Mouse (Mus musculus) spleen, adult 12 weeks (tissue): ENCODE data around the gene Ppfia1.

ENCODE experiments used
- DNase-seq: peaks from one replicate; pipeline ENCODE4 v3.0.0; 2022; ENCODE audit warnings: low spot score

The Ppfia1 gene

GRCm38 (mm10) chr7:144553237-144554122 lies at the start of gene Ppfia1:
Ppfia1 (minus strand) TSS chr7:144553729.
- peak; percentile 98 for DNase-seq

GRCm38 (mm10) chr7:144600333-144600900 lies 46.9 kb upstream of the Ppfia1 start:
- no peak for DNase-seq

- no peak for DNase-seq
Observed at GRCm38 (mm10) chr7:144589508-144589907, 36.0 kb upstream of the Ppfia1 start.

- DNase-seq = no peak
Observed at GRCm38 (mm10) chr7:144587291-144587690, 33.8 kb upstream of the Ppfia1 start.

GRCm38 (mm10) chr7:144585648-144586047 lies 32.1 kb upstream of the Ppfia1 start:
- DNase-seq = peak; percentile 11

GRCm38 (mm10) chr7:144583619-144584018 lies 30.1 kb upstream of the Ppfia1 start:
- peak; percentile 15 for DNase-seq

- DNase-seq = peak; percentile 82
Observed at GRCm38 (mm10) chr7:144582284-144582980, 28.9 kb upstream of the Ppfia1 start, which contains the start of gene Fadd. Fadd (minus strand) TSS chr7:144582463.

- peak; percentile 61 for DNase-seq
Observed at GRCm38 (mm10) chr7:144581559-144582283, 28.2 kb upstream of the Ppfia1 start.

- DNase-seq = no peak
Observed at GRCm38 (mm10) chr7:144577876-144578275, 24.3 kb upstream of the Ppfia1 start.

- no peak for DNase-seq
Observed at GRCm38 (mm10) chr7:144572234-144572633, 18.7 kb upstream of the Ppfia1 start.

- DNase-seq = no peak
Observed at GRCm38 (mm10) chr7:144571598-144571997, 18.1 kb upstream of the Ppfia1 start.

GRCm38 (mm10) chr7:144569428-144569827 lies 15.9 kb upstream of the Ppfia1 start:
- DNase-seq = no peak

- DNase-seq = no peak
Observed at GRCm38 (mm10) chr7:144568091-144568490, 14.6 kb upstream of the Ppfia1 start.

- DNase-seq = no peak
Observed at GRCm38 (mm10) chr7:144566921-144567682, 13.6 kb upstream of the Ppfia1 start.

- no peak for DNase-seq
Observed at GRCm38 (mm10) chr7:144563456-144564155, 10.1 kb upstream of the Ppfia1 start.

GRCm38 (mm10) chr7:144562016-144562415 lies 8.5 kb upstream of the Ppfia1 start:
- DNase-seq = no peak

- DNase-seq = no peak
Observed at GRCm38 (mm10) chr7:144560594-144560993, 7.1 kb upstream of the Ppfia1 start.

- DNase-seq = no peak
Observed at GRCm38 (mm10) chr7:144558552-144558951, 5.0 kb upstream of the Ppfia1 start.

GRCm38 (mm10) chr7:144554123-144554472 lies 569 bp upstream of the Ppfia1 start:
- DNase-seq = no peak

- DNase-seq = no peak
Observed at GRCm38 (mm10) chr7:144552274-144552673, 1.3 kb downstream of the Ppfia1 start.

GRCm38 (mm10) chr7:144550811-144551210 lies 2.7 kb downstream of the Ppfia1 start:
- DNase-seq = no peak
